Mouse (Mus musculus) CD4-positive, CD25-positive, alpha-beta regulatory T cell, adult 4 months (primary cell): ENCODE measurements around the gene Olfr1240. TPM values are rescaled to one million over a fixed set of nuclear protein-coding genes. Genes with fewer than 3 reads are reported as not detected.

ENCODE experiments used
- ATAC-seq: one replicate; pipeline ENCODE4 v1.8.0; 2017
- polyA plus RNA-seq, 2 experiments: library from polyadenylated mRNA; unstranded; fragments of 100-300 nt; shearing (Covaris generic); gene quantifications; one replicate each; pipeline ENCODE4 v1.2.1; 2017

The Olfr1240 gene
- polyA plus RNA-seq = not detected

GRCm38 (mm10) chr2:89442900-89443299 lies at the start of gene Olfr1240:
Olfr1240 (minus strand) TSS chr2:89443000.
- ATAC-seq = no peak

GRCm38 (mm10) chr2:89487026-89487425 lies 44.2 kb upstream of the Olfr1240 start, which contains the start of gene Olfr1241:
Olfr1241 (minus strand) TSS chr2:89487126.
- no peak for ATAC-seq

DNA sequence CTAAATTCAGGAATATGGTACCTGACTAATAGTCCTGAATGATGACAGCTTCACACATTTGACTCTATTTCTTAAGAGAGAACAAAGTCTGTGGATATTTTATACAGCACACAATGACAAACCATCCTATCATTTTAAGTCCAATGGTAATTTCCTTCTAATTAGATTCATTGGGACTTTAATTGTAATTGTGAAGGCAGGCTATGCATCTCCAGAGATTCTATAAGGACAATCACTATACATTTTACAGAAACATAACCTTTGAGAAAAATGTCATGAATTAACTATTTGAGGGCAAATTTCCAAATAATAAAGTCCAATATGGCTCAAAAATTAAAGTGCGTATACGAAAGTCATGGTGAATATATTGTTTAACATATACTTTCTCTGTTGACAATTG lies 22.5 kb downstream of the Olfr1240 start, which contains the start of gene Olfr1239:
TSS of gene Olfr1239 (minus strand) at position 101 of the 400 bp plus-strand sequence.
- no peak for ATAC-seq

DNA sequence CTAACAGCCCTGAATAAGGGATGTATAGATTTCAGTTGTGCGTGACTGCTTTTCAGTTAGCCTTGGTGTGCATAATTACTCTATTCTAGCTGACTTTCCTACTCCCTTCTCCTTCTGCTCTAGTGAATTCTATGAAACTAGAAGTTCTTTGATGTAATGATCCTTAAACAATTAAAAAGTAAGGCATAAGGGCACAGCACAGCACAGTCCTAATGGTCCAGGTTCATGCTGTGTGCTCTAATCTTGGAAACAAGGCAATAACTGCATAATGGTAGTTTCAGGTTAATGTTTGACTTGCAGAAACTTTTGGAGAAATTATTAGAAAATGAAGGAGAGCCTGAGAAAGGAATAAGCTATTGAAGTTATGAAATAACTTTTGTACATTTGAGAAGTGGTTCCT lies 28.2 kb downstream of the Olfr1240 start:
- ATAC-seq = no peak

DNA sequence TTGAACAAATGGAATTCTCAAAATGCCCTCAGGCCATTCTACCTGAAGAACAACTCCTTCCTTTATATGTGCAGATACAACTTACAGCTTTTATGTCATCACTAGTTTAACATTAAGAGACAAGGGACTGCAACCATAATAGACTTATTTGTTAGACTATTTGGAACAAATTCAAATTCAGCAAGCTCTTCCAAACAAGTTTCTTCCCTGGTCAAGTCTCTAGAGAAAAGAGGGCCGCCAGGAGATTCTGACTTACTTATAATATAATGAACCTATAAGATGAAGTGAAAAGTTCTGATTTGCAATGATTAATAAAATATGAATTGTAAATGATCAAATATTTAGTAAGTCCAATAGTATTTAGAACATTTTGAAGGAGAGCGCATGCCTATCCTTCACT lies 33.2 kb downstream of the Olfr1240 start, which contains the start of gene Olfr1238:
TSS of gene Olfr1238 (minus strand) at position 101 of the 400 bp plus-strand sequence.
- ATAC-seq = no peak

DNA sequence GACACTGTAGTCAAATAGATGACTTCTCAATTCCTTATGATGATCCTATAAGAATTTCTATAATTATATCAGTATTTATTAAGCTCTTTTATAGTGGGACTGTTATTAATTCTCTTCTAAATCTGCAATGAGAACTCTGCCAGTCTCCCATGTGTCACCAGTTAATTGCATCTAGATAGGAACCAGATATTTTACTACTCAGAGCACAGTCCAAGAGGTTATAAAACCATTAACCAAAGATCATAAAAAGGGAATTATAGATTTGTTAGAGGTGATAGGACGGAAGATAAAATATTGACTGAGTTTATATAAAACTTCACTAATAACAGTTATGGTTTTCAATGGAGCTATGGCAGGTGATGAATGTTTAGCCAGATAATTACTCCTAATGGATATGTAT lies 41.9 kb downstream of the Olfr1240 start:
- no peak for ATAC-seq

Other genes starting within 250 kb of the Olfr1240 start
- not detected for gene Olfr1226, start 243.0 kb downstream of the Olfr1240 start, polyA plus RNA-seq
- gene Olfr1228, start 188.9 kb downstream of the Olfr1240 start, polyA plus RNA-seq = not detected
- gene Olfr1229, start 155.0 kb downstream of the Olfr1240 start, polyA plus RNA-seq = not detected
- not detected for gene Olfr1230, start 145.7 kb downstream of the Olfr1240 start, polyA plus RNA-seq
- gene Olfr1231, start 135.9 kb downstream of the Olfr1240 start, polyA plus RNA-seq = not detected
- not detected for gene Olfr1232, start 113.3 kb downstream of the Olfr1240 start, polyA plus RNA-seq
- not detected for gene Olfr1233, start 100.6 kb downstream of the Olfr1240 start, polyA plus RNA-seq
- gene Olfr1234, start 78.1 kb downstream of the Olfr1240 start, polyA plus RNA-seq = not detected
- gene Olfr1238, start 33.3 kb downstream of the Olfr1240 start, polyA plus RNA-seq = not detected
- gene Olfr1239, start 22.6 kb downstream of the Olfr1240 start, polyA plus RNA-seq = not detected
- gene Olfr1241, start 44.1 kb upstream of the Olfr1240 start, polyA plus RNA-seq = not detected
- not detected for gene Olfr1242, start 55.3 kb upstream of the Olfr1240 start, polyA plus RNA-seq
- gene Olfr1243, start 88.5 kb upstream of the Olfr1240 start, polyA plus RNA-seq = not detected
- gene Olfr1245, start 135.4 kb upstream of the Olfr1240 start, polyA plus RNA-seq = under 1 TPM in 1 of 2 experiments, not detected in 1; 0.23 TPM
- not detected for gene Olfr1246, start 150.2 kb upstream of the Olfr1240 start, polyA plus RNA-seq
- under 1 TPM in 1 of 2 experiments, not detected in 1; 0.05 TPM for gene Olfr1247, start 171.1 kb upstream of the Olfr1240 start, polyA plus RNA-seq
- gene Olfr1248, start 175.2 kb upstream of the Olfr1240 start, polyA plus RNA-seq = not detected
- not detected for gene Olfr1249, start 192.0 kb upstream of the Olfr1240 start, polyA plus RNA-seq
- gene Olfr1250, start 218.5 kb upstream of the Olfr1240 start, polyA plus RNA-seq = not detected
- not detected for gene Olfr1251, start 228.9 kb upstream of the Olfr1240 start, polyA plus RNA-seq